In genomic region chr1:168103821-168104220, GRCm38 (mm10) we compare ENCODE assay signal across 26 mouse cellular contexts.
A peak's percentile ranks its signal among the peaks of the same experiment; 100 is the strongest.
DNase-seq lines count a peak whose midpoint lies in the region; ATAC-seq and TF ChIP-seq lines count a peak whose summit lies in the region.
"Had no signal": no experiment of that assay in that cellular context is flagged by ENCODE, and none has a peak within 500 bp of the region (broad histone marks: within the 10 kb centered on the region; RNA-seq: fewer than 3 reads in every experiment).

No protein-coding gene starts in this region.

- H3K4me1 ChIP-seq in lung, embryonic 14.5 days (ENCODE audit: insufficient read depth) = no peaks in the 10 kb centered on the region
- H3K4me1 ChIP-seq: embryonic facial prominence, embryonic 13.5 days; forebrain, embryonic 10.5 days; forebrain, embryonic 13.5 days; heart, embryonic 12.5 days; heart, embryonic 15.5 days; hindbrain, embryonic 12.5 days; hindbrain, embryonic 15.5 days had no signal

- no peak for TF ChIP-seq CTCF in lung, embryonic 14.5 days (IDR thresholded peaks at IDR 0.05; ENCODE audit: low read depth)

- H3K36me3 ChIP-seq in lung, embryonic 14.5 days (ENCODE audit: insufficient read depth) = no peaks in the 10 kb centered on the region
- H3K36me3 ChIP-seq: embryonic facial prominence, embryonic 13.5 days; forebrain, embryonic 10.5 days; heart, embryonic 12.5 days; heart, embryonic 15.5 days; hindbrain, embryonic 12.5 days; hindbrain, embryonic 15.5 days had no signal

- H3K9me3 ChIP-seq in lung, embryonic 14.5 days (ENCODE audit: low read depth, low read length) = no peaks in the 10 kb centered on the region
- H3K9me3 ChIP-seq: heart, embryonic 15.5 days; hindbrain, embryonic 12.5 days had no signal

- intact Hi-C loops in heart, postnatal 36 days (cut with DNase I) = no loop called here

- no peak overlapping the region for H3K4me2 ChIP-seq in lung, embryonic 14.5 days
- H3K4me2 ChIP-seq: embryonic facial prominence, embryonic 13.5 days; forebrain, embryonic 13.5 days; heart, embryonic 12.5 days; heart, embryonic 15.5 days; hindbrain, embryonic 12.5 days; hindbrain, embryonic 15.5 days had no signal

- peak; percentile 13 for DNase-seq in gastrocnemius, postnatal 25 days
- DNase-seq in gastrocnemius, adult 8-10 months (ENCODE audit: low spot score in 2 of 2) = no peak
- peak; percentile 60 for DNase-seq in lung, embryonic 14.5 days
- DNase-seq in lung, postnatal 14 days = no peak
- DNase-seq in lung, postnatal 10 days = peak; percentile 11
- no peak for DNase-seq in lung, postnatal 4 days
- peak; percentile 56 for DNase-seq in skeletal muscle tissue, adult 2 months (ENCODE audit: low read depth, low spot score)
- no peak for DNase-seq in heart, postnatal 36 days
- DNase-seq: adrenal gland, adult 2 months; adrenal gland, postnatal 14 days; cerebellum, adult 11 months; cerebellum, adult 2 months; cerebellum, adult 9-11 months; cerebellum, postnatal 25 days; gastrocnemius, adult 2 months; heart, adult 18-20 months; heart, postnatal 10 days had no signal

- no peaks in the 10 kb centered on the region for H3K27me3 ChIP-seq in lung, embryonic 14.5 days (ENCODE audit: insufficient read depth, low read length)
- H3K27me3 ChIP-seq: embryonic facial prominence, embryonic 13.5 days; forebrain, embryonic 13.5 days; heart, embryonic 12.5 days; heart, embryonic 15.5 days; hindbrain, embryonic 12.5 days; hindbrain, embryonic 15.5 days had no signal

- 32% methylated on average over 2 of the region's 2 CpGs for WGBS in lung, embryonic 14.5 days

- no peak overlapping the region for H3K9ac ChIP-seq in lung, embryonic 14.5 days
- H3K9ac ChIP-seq: embryonic facial prominence, embryonic 13.5 days; forebrain, embryonic 13.5 days; heart, embryonic 12.5 days; heart, embryonic 15.5 days; hindbrain, embryonic 12.5 days; hindbrain, embryonic 15.5 days had no signal

- peak; percentile 63; the same call in 1 of the 2 replicates for ATAC-seq in lung, embryonic 14.5 days (ENCODE audit: insufficient read depth)
- ATAC-seq: CD4-positive, CD25-positive, alpha-beta regulatory T cell, adult 4 months; forebrain, embryonic 13.5 days; forebrain, embryonic 16.5 days had no signal

- no peak overlapping the region for H3K27ac ChIP-seq in lung, embryonic 14.5 days (ENCODE audit: low read depth)
- H3K27ac ChIP-seq: embryonic facial prominence, embryonic 13.5 days; forebrain, embryonic 10.5 days; forebrain, embryonic 13.5 days; gastrocnemius, adult 2 months; heart, embryonic 15.5 days; hindbrain, embryonic 12.5 days; hindbrain, embryonic 15.5 days had no signal

- H3K4me3 ChIP-seq in lung, embryonic 14.5 days (ENCODE audit: low read depth, low read length) = no peak overlapping the region
- H3K4me3 ChIP-seq: embryonic facial prominence, embryonic 13.5 days; forebrain, embryonic 10.5 days; forebrain, embryonic 13.5 days; gastrocnemius, adult 2 months; heart, embryonic 12.5 days; heart, embryonic 15.5 days; hindbrain, embryonic 12.5 days; hindbrain, embryonic 15.5 days had no signal

Comparison
In these comparisons a context has a peak if more than half of its experiments do, and no peak if none do; other contexts are left out.
1. DNase-seq: peak in gastrocnemius, postnatal 25 days (single experiment), lung, embryonic 14.5 days (single experiment), lung, postnatal 10 days (single experiment) and skeletal muscle tissue, adult 2 months (single experiment); none in gastrocnemius, adult 8-10 months (0 of 2), lung, postnatal 14 days (single experiment), lung, postnatal 4 days (0 of 2) and heart, postnatal 36 days (0 of 2).